Mouse (Mus musculus): Measurements from ENCODE around the gene Rgs3. TPM values are rescaled to one million over a fixed set of nuclear protein-coding genes. Genes with fewer than 3 reads are reported as not detected.

The Rgs3 gene
- total RNA-seq (2021) = 10 to 100 TPM; 37.0 to 58.7 TPM
- long read RNA-seq, experiment 1, full-length matches to known transcripts = 30 of 67 reads
- long read RNA-seq, experiment 1, partial matches to known transcripts = 17 of 67 reads
- long read RNA-seq, experiment 1, other reads (novel, unspliced or antisense) = 20 of 67 reads
- long read RNA-seq, experiment 2, full-length matches to known transcripts = 30 of 49 reads
- long read RNA-seq, experiment 2, partial matches to known transcripts = 10 of 49 reads
- long read RNA-seq, experiment 2, other reads (novel, unspliced or antisense) = 9 of 49 reads

DNA sequence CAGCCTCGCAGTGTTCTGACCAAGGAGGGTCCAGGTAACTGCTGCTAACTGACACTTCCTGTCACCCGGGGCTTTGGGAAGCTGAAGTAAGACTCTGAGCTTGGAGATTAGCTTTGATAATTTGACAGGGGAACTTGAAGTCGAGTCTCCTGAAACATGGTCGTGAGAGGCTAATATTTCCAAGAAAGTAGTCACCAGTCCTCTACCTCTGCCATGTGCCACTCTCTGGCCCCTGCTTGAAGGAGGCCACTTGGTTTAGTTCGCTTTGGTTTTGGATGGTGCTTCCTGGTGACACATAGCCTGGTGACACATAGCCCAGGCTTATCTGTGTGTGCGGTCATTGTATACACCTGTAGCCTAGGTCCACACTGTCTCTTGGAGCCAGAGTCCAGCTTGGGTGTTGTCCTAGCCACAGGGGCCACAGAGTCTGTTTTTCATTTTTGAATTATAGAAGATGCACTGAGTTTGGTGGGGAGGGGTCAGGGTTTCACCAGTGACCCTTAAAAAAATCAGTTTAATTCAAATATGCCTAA lies at the start of gene Rgs3:
TSS of gene Rgs3 (plus strand) at position 51 of the 533 bp plus-strand sequence.
- DNase-seq = no peak

DNA sequence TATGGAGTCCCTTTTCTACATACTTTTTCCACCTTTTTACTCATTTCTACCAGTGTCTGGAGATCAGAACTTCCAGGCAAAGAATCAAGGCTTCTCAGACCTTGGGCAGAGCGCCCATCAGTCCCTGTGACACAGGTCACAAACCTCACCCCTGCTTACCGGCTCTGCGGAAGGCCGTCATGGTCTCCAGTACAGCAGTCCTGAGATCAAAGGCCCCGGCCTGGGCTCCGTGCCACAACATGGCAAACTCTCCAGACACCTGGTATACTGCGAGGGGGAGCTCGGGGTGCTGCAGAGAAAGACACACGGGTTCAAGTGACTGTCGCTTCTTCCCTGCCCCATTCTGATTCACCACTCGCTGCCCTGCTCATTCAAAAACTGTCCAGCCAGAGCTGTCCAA lies 49.7 kb upstream of the Rgs3 start:
- DNase-seq = peak; percentile 90

DNA sequence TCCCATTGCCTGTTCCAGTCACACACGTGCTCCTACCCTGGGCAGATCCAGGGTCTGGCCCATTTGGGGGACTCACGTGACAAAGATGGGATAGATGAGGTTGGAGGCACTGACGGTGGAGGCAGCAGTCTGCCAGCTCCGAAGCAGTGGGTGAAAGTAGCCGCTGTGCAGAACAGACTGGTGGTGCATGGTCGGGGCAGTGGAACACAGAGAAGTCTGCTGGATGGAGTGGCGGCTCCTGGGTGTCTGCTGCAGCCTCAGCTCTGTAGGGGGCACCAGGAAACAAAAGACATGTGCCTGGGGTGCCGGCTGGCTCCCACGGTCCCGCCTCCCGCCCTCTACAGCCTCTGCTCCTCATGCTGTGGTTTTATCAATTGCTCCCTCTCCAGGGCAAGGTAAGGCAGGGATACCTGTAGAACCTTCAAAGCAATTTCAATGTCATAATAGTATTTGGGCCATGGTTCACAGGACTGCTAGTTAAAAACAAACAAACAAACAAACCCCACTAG lies 45.6 kb upstream of the Rgs3 start:
- no peak for DNase-seq

DNA sequence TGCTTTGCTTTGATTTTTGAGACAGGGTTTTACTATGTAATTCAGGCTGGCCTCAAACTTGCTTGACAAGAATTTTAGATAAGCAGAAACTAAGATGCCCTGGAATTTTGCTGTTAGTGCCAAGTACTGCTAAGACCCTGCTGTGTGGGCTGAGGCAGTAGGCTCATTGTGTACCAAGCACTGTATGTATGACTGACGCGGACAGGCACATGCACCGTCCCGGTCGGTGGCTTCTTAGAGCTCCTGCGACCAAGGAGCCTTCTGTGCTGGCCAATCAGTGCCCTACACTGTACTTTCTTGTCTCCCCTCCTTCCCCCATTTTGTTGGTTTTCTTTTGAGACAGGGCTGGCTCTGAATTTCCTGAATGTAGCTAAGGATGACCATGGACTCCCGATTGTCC lies 44.7 kb upstream of the Rgs3 start:
- no peak for DNase-seq

DNA sequence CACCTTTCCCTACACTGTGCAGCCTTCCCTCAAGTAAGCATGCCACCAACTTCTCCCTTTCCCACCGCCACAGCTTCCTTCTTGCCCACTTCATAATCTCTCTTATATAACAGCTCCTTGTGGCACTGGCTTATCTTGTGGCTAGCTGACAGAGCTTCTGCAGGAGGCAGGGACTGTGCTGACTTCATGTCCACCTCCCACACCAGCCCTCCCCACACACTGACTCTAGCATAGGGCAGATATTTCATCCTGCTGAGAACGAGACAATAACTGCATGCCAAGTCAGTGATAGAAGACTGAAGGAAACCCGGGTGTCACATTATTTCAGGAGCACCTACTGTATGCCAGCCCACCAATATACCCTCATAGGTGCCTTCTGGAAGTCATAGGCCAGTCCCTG lies 44.2 kb upstream of the Rgs3 start:
- no peak for DNase-seq

DNA sequence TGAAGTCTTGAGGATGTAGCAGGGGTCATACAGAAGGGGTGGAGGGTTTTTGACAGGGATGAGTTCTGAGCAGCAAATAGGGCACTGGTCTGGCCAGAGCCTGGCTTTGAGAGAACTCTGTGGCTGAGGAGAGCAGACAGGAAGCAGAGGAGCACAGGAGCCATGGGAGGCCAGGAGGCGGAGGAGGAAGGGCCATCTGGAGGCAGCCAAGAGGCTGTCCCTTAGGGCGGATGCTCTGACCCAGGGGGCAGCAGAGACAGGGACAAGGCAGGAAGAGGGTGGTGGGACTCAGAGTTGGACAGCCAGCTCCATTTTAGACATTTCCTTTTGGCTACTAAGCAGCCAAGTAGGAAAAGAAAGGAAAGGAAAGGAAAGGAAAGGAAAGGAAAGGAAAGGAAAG lies 43.6 kb upstream of the Rgs3 start:
- peak; percentile 65 for DNase-seq

DNA sequence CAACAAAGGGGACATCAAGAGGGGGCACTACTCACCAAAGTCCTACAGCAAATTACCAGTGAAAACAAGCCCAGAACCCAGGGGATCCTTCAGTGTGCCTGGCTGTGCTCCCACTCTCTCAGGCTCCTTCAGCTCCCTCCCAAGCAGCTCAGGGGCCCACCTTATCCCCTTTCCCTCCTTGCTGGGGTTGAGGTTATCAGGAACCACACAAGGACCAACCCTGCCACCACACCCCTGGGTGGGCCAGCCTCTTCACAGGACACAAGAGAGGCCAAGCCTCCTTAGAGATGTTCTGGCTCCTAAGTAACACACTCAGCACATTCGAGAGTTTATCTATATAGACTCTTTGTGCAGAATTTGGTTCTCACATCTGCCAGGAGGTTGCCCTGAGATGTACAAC lies 43.1 kb upstream of the Rgs3 start:
- no peak for DNase-seq

DNA sequence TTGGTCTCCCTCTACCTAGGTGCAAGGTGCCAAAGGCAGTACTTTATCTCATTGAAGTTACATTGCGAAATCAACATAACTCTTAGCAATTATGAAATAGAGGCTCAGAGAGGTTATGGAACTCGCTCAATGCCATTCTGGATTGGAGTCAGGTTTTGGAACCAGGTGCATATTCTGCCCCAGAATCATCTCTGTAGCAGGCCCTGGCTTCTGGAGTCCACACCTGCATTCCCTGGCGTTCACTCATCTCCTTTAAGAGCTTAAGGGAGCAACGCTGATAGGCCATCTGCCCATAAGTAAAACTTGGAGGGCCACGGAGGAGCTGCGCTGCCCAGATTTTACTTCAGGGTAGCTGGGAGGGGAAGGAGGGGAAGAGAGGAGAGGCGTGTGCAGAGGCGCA lies 42.6 kb upstream of the Rgs3 start:
- DNase-seq = no peak

DNA sequence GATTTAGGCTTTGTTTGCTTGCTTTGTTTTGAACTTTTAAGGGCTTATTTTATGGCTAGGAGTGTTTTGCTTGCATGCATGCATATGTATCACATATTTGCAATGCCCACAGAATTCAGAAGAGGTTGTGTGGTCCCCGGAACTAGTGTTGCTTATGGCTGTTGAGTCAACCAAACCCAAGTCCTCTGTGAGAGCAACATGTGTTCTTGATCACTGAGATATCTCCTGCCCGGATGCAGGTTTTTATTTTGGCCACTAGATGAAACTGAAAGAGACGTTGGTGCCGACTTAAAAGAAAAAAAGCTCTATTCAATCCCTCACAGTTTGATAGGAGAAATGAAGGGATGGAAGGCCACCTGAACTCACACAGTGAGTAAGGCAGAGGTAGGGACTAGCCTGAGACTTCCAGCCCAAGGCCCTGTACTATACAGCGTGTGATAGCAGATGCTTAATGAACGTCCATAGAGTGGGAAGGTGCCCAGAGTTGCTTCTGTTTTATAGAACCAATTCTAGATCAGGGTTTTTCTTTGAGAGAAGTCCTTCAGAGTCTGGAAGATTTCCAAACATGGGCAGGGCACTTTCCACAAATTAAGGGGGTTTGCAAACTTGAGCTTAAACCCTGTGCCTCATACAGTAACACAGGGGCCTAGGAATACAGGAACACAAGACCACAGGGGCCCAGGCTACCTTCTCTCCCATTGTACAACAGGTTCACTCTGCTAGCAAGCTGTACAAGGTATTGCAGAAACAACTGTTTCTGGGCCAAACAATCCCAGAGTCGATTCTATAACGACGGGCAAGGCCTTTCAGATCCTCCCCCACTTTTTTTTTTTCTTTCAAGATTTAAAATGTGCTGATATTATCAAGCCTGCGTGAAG lies 41.9 kb upstream of the Rgs3 start:
- no peak for DNase-seq

DNA sequence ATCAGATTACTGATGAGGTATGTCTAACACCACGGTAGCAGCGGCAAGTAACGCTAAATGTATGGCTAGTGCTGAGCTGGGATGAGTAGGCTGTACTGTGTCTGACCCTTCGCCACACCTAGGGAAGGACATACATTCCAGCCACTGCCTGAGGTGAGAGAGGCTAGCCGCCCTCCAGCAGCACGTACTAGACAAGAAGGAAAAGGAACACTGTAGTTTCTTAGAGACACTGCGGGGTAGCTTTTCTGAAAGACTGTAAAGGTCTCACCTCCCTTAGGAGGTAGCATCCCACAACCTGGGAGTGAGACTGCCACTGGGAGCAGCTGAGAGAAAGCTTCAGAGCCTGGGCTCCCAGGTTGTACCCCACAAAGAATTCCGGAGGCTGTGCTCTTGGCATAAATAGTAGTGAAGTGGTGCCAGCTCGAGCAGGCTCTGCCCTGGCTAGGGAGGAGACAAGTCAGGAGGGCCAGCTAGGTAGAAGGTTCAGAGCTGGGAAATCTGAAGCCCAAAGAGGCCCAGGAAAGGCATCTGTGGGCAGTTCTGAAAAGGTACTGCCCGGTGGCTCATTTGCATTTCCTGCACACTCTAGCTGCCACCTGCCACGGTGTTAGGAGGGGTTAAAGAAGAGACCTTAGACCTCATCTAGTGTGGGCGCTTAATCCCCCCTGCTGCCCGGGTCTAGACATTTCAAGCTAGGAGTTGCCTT lies 41.1 kb upstream of the Rgs3 start:
- peak; percentile 76 for DNase-seq

DNA sequence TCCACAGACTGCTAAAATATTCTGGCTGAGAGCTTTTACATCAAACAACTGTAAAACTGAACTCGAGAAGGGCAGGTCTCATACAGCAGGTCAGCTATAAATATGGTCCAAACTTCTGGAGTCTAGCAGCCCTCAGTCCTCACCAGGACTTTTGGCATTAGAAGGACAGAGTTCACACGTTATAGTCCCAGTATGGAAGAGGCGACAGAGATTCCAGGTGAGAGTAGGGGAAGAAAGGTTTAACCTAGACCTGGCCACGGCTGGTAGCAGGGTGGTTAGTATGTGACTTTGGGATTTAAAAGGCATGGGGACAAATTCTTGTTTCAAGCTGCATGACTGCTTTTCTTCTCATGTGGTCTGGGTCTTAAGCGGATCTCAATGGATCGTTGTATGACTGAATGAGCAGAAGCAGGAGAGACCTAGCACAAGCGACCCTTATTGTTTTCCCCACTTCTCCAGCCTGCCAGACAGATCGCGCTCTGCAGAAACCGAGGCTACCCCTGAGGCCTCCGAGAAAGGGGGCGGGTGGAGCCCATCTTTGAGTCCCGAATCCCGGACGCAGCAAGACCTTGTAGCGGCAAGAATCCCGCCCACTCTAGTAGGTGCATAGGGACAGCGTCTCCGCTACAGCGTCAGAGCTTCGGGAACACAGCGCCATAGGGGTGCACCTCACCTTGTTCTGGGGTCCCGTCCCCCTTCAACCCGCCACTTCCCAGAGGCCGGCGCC lies 40.4 kb upstream of the Rgs3 start:
- DNase-seq = no peak

DNA sequence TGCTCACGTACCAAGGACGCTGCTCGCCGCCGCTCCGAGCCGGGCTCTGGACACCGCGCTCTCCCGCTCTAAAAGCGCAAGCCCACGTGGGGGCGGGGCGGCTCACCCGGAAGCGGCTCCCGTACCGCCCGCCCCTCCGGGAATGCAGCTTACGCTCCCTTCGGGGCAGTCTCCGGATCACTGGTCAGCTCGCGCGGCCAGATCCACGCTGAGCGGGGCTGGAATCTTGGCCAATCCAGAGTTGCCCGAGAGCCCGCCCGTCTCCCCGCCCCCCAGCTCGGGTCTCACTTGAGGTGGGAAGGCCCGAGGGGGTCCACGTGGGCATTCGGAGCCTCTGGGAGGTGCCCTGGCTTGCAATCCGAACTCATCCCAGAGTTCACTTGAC lies 39.8 kb upstream of the Rgs3 start, which contains the start of gene Alad:
TSS of gene Alad (minus strand) at position 70 of the 385 bp plus-strand sequence.
- peak; percentile 95 for DNase-seq

DNA sequence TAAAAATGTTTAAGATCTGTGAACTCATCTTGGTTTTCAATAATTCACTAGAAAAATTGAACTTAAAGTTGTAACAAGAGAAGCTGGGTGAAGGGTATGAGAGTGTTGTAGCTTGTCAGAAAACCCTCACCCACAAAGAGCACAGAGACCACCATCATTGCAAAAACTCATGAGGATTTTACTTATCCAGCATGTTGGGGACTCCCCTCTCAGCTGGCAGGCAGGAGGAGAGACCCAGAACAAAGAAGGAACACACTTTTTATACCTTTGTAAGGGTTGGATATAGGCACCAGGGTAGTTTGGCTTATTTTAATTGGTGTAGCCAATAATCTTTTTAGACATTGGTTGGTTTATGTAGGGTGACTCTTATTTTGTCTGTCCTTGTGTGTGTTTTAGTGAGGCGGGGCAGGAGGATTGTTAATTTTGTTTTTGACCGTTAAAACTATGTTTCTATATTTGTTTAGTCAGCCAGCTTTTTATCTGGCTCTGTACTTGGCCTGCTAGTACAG lies 38.7 kb upstream of the Rgs3 start:
- DNase-seq = no peak

DNA sequence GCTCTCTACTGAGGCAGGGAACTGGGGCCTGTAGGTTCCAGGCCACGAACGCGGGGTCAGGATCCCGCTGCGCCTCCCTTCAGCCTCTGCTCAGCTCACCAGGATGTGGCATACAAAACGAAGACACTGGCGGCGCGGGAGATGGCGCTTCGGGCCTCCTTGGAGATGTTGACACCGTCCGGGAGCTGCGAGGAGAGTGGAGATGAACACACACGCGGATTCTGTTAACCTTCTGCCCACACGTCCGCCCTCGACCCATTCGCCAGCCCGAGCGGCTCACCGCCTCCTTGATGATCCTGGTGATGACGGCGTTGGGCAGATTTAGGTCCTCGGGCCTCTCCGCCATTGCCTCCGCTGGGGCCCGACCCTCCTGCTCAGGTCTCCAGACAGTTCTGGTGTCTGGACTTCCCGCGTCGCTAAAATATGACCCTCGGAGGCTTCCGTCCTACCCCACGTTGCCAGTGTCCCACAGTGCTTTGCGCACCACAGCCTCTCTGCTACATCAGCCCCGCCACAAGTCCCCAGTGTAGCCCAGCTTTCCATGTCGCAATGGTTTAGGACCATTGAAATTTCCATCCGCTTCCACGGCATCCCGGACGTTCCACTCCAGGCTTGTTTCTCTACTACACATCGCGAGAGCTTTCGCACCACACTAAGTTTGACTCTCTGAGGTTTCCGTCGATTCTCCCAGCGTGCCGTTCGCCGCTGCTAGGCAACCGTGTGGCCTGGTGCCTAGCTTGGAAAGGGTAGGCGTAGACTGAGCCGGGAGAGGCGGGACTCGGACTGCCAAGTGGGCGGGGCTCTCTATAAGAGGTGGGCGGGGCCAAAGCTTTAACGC lies 34.8 kb upstream of the Rgs3 start, which contains the start of the genes Pole3 and 4933430I17Rik:
TSS of gene Pole3 (minus strand) at position 418 of the 838 bp plus-strand sequence.
TSS of gene 4933430I17Rik (plus strand) at position 719 of the 838 bp plus-strand sequence.
- DNase-seq = peak; percentile 97

DNA sequence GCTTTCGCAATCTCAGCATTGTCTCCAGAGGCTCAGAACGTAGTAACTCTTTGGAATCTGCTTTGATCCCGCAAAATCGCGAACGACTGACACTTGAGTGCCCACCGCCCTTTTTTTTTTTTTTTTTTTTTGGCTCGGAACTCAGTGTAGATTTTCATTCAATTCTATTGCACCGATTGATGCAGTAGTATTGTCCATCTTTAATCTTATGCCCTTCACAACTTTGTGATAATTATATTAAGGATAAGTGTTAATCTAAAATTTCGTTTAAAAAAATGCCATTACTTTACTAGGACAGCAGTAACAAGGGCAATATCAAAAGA lies 34.2 kb upstream of the Rgs3 start:
- DNase-seq = no peak

DNA sequence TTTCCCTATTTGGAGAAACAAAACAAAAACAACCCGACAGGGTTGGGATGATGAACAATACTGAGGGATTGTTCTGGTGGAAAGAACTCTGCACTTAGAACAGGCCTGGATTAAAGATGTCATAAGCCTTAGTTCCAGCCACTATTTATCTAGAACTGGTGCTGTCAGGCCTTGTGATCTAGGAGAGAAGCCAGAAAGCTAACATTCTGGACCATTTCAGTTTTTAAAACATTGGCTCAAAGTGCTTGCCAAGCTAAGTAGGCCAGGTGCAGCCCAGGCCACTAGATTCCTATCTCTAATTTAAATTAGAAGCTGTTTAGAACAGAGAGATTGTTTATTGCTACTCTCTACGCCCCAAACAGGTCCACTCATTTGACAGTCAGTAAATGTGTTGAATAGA lies 33.4 kb upstream of the Rgs3 start:
- no peak for DNase-seq

DNA sequence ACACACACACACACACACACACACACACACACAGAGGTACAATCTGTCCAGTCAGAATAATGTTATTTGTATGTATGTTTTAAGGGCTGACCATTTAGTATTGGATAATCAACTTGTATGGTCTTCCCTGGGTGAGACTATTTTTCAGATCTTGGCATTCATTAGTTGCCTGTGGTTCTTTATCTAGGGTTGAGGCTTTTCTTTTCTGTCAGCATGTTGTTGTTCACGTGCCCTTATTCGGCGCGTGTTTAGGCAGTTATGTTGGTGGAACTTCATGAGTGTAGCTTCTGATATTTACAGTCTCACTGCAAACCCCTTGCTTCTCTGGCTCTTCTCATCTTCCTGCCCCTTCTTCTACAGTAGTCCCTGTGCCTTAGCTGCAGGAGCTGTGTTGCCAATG lies 32.0 kb upstream of the Rgs3 start:
- DNase-seq = no peak

DNA sequence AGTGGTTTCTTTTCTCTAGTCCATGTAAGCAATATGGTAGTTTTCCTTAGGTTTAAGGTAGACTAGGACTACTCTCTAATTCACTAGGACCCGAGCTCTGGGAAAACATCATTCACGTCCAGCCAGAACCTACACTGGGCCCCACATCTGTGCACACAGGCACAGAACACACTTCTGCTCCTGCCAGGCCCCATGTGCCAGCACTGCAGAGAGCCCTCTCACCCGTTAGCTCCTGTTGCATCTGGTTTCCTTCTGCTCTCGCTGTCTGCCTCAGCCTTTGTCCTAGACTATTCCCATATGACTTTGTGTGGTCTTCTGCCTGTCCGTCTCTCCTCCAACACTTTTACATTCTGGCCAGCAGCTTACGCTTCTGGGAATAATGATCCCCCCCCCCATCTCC lies 25.9 kb upstream of the Rgs3 start:
- no peak for DNase-seq

DNA sequence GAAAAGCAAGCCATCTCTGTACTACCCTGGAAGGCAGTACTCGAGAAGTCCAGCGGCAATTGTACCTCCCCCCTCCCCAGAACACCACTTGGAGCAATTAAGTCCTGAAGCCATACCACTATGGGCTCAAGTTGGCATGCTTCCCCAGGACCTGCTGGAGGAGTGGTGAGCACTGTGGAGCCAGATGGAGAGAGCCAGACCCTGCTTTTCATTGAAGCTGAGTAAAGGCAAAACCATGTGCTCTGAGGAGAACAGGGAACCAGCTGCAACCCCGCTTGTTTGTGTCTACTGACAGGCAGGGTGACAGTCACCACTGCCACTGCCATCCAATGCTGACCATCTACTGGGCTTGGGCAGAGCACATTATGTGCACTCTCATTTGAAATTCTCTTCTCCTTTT lies 17.8 kb upstream of the Rgs3 start:
- no peak for DNase-seq

DNA sequence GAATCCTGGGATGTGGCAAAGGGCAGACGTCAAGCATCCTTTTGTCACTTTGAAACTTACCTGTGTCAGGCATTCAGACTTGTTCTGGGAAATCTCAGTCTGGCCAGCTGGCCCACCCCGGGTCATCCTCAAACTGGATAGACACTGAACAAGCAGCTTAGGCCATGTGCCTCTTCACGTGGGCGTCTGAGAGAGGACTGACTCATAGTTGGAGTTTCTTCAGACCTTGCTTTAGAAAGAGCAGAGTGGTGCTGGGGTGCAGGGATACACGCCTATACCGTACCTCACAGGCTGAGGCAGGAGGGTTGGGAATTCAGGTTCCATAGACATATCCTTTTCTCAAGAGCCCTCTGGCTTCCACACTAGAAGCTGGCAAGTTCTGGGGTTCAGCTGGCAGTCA lies 15.9 kb upstream of the Rgs3 start:
- no peak for DNase-seq

DNA sequence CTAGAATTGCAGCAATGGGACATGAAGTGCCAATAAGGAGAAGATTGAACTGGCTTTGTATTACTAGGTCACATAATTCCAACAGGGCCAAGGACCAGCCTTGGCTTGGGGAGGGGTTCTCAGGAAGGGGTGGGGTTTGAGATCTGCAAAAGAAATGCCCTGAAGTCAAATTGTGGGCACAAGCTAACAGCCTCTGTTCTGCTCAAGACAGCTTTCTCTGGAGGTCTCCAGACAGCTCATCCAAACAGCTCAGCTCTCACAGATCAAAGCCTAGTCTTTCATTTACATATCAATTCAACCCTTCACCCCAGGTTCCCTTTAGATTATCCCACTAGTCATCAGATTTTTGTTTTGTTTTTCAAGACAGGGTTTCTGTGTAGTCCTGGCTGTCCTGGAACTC lies 14.8 kb upstream of the Rgs3 start:
- DNase-seq = no peak
